Mouse (Mus musculus) cerebellum, adult 8-10 months (tissue): ENCODE data around the gene Thap3.
A peak's percentile ranks its signal among the peaks of the same experiment; 100 is the strongest.

ENCODE experiments used
- DNase-seq: peaks from one replicate; pipeline ENCODE4 v3.0.0; 2022

Gene Thap3

DNA sequence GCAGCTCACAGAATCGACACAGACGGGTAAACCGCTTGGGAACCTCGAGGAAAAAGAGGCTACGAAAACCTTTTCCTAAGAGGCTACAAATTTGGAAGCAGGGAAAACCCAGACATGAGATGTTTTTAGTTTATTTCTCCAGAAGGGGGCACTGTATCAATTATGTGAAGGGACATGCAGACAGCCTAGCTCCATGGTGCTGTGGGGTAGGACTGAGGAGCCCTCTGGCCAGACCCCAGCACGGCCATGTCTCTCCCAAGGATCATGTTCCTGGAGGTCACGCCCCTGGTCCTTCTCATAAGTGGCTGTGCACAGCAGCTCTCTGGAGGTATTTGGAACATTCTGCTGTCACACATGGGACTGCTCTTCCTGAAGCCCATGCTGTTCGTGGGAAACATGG lies 8.1 kb downstream of the Thap3 start:
- DNase-seq, result no peak

DNA sequence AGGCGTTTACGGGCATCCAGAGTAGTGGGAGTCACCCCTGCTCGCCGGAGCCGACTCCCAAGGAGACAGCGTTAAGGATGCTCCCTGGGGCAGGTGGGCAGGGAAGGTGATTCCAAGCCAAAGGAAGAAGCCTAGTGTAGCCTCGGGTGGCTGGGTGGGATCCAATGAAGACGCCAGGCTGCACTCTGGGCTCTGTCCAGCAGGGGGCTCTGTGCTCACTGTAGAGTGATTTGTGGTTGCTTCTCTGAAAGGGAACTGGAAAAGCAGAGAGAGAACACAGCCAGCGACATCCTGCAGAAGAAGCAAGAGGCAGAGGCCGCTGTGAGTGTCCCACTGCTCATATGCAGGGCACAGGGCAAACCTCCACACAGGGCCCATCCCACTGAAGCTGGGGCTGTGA lies 11.0 kb downstream of the Thap3 start:
- DNase-seq, result peak; percentile 87

DNA sequence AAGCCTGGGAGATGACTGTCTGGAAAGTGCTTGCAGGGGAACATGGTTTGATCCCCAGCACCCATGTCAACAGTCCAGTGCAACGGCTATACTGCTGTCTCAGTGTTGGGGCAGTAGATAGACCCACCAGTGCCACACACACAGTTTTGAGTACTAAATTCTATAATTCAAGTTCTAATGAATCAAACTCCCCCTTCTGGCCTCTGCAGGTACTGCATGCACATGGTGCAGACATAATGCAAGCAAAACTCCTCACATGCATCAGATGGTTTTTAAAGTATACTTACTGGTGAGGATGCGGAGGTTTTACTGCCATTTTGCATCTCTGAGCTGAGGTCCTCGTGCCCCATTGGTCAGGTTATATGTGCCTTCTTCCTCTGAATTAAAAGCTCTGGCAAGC lies 13.4 kb downstream of the Thap3 start:
- no peak for DNase-seq

DNA sequence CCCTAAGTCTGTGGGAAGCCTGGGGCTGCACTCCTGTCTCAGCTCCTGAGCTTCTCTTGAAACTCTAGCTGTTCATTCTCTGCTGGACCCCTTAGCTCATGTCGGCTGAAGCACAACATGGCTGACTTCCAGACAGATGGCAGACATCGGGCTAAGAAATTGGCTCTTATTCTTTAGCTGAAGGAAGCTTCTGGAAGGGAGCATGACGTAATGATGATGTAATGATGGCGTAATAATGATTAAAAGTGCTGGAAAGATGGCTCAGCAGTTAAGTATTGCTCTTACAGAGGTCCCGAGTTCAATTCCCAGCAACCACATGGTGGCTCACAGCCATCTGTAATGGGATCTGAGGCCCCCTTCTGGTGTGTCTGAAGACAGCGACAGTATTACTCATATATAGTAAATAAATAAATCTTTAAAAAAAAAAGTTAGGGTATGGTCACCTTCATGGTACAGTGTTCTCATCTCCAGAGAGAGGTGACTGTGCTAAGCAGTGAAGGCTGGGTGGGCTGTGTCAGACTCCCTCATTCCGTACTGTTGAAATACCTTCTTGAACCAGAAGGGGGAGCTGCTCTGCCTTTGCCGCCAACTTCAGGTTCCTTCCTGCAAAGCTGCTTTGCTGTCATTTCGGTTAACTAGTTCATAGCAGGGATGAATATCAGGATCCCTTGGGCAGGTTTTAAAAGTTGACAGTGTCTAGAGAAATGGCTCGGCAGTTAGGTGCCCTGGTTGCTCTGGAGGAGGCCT lies 16.4 kb downstream of the Thap3 start:
- no peak for DNase-seq

DNA sequence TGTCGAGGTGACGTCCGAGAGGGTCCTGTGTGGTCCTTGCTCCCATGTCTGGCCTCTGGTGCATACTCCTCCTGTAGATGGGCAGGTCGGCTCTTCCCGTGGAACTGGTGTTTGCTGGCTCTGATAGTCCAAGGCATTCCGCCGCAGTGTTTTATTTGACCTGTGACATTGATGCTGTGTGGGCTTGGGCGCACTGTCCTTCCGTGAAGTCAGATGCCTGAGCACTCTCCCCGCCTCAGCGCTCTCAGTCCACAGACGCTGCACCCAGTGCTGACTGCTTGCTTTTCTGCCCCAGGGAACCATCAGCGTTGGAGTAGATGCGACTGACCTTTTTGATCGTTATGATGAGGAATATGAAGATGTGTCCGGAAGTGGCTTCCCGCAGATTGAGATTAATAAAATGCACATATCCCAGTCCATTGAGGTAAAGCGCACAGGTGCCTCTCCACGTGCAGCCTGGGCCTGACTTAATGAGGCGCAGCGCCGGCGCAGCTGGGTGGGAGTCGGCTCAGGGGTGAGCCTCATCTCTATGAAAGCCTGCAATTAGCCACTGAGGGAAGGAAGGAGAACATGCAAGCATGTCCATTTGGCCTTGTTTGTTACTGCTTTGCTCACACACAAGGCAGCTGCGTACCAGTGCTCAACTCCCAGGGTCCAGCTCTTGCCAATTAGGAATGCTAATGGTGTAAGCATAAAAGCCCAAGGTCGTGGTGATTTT lies 20.4 kb downstream of the Thap3 start:
- no peak for DNase-seq

DNA sequence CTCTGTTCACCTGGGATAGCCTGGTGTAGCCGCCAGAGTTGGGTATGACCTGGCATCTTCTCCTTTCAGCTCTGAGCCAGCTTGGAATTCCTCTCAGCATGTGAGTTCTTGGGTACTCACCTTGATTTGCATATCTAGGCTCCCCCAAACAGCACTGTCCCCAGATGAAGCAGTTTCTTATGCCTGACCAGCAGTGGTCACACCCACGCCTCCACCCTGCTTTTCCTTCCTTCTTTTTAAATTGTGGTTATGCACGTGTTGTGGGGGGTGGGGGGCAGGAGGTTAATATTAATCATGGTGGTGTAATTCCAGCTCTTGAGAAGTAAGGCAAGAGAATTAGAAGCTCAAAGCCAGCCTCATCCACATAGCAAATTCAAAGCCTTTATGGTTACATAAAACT lies 26.0 kb downstream of the Thap3 start:
- DNase-seq, result no peak

DNA sequence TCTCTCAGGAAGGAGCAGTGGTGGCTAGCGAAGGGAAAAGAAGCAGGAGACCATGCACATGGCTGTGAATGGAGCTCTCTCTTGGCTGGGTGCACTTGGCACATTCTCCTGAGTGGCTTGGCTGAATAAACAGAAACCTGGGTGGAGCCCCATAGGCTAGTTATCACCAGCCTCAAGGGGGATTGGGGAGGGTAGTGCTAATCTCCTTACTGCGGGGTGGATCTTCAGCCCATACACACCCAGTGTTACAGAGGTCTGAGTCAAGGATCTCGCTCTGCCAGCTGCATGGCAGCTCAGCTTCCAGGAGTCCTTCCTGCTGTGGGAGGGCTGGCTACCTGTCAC lies 28.3 kb downstream of the Thap3 start:
- DNase-seq, result no peak

DNA sequence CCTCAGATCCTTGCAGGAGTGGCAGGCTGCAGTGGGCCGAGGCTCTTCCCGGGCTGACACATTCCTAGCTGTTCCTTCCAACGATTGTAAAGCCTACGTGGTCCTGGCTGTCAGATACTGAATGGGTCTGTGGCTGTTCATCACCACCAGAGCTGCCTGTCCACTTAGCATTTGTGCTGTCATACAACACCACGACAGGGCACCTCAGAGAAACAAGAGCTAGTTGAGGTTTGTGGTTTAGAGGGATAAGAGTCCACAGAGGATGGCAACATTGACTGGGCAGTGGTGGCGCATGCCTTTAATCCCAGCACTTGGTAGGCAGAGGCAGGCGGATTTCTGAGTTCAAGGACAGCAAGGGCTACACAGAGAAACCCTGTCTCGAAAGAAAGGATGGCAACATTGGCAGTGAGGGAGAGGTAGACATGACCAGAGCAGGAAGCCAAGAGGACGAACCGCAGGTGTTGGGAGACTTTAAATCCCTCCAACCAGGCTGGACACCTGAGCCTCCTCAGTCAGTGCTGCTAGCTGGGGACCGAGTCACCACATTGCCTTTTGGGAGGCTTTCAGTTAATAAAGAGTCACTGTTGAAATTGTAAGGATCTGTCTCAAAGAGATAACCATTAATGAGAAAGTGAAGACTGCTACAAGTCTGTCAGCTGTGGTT lies 28.8 kb downstream of the Thap3 start:
- no peak for DNase-seq

DNA sequence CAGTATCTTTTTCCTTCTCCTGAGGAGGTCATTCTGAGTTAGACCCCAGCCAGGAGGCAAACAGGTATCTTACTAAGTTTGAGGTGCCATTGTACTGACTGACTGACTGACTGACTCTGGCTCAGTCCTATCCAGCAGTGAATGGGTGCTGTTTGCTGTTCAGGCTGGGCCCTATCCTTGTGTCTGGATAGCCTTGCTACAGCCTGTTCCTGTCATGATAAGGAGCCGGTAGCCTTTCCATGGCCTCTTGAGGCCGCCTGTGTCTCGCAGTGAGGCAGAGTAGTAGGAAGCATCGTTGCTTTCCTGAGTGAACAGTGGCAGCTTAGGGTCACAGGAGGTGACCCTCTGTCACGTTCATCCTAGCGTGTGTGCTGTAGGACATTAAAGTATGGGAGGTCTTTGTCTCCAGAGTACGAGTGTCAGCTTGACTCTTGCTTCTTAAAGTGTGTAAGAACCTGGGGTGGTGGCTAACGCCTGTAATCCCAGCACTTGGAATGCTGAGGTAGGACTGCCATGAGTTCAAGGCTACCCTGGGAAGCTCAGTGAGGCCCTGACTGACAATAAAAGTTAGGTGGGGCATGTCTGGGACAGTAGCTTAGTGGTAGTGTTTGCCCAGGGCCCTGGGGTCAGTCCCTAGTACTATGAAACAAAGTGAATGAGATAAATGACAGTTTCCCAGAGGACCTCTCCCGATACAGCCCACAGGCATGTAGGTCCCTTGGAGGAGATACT lies 31.0 kb downstream of the Thap3 start:
- no peak for DNase-seq

DNA sequence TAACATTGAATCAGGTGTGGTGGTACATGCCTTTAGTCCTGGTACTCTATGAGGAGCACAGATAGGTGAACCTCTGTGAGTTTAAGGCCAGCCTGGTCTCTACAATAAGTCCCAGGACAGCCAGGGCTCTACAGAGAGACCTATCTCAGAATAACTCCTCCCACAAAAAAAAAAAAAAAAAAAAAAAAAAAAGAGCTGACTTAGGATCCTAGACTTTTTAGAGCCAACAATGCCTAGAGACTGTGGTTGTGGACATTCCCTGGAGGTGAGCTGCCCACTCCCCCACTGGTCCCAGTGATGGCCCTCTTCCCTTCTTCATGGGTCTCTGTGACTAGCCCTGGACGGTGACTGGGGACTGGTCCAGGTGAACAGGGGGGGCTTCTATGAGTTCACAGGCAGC lies 33.0 kb downstream of the Thap3 start:
- DNase-seq, result no peak

DNA sequence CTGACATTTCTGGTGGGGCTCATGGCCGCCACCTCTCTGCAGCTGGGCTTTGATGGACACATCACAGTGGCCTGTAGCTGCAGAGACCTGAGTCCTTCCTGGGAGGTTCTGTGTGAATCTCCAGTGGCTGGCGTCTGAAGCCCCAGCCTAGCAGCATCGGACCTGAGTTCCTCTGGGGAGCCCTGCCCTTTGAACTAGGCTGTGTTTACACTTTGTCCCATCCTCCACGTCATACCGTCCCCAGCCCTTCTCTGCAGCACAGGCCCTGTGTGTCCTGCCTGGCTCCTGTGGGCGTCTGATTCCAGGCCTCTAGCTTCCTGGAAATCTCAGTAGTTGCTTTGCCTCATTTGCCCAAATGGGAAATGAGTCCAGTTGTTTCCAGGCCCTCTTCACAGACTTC lies 35.6 kb downstream of the Thap3 start:
- no peak for DNase-seq

DNA sequence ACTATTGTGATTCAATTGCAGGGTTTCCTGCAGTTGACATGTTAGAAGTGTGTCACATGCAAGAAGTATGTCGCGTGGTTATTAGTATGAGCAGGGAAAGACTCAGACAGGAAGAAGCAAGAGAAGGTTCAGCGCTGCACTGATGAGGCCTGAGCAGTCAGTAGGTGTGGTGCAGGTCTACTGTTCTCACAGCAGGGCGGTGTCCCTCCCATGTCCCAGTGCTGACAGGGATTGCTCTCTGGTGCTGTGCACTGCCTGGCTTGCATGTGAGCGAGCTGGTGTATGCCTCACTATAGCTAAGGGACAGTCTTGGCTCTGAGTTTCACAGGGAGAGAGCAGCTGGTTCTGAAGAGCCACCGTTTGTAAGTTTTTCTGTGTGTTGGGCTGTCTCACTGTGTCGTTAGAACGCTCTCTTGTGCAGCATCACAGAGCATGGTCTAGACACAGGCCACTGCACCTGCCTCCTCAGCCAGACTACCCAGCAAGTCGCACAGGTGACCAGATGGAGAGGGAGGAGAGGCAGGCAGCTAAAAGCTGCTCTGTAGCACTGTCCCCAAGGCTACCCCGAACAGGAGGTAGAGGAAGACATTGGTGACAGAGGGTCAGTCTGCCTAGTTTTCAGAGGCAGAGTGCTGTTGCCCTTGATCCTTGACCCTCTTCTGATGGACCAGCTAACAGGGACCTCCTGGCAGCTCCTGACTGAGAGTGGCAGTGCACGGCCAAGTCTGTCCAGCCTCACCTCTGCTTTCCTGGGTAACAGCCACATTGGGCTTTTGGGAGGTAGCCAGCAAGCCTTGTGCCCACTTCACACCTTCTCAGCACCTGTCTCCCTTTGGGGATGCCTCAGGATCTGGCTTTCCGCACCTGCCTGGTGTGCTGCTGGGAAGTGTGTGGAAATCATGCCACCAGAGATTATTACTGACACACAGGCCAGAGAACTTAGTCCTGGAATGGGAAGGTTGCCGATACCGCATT lies 40.0 kb downstream of the Thap3 start:
- peak; percentile 36 for DNase-seq

DNA sequence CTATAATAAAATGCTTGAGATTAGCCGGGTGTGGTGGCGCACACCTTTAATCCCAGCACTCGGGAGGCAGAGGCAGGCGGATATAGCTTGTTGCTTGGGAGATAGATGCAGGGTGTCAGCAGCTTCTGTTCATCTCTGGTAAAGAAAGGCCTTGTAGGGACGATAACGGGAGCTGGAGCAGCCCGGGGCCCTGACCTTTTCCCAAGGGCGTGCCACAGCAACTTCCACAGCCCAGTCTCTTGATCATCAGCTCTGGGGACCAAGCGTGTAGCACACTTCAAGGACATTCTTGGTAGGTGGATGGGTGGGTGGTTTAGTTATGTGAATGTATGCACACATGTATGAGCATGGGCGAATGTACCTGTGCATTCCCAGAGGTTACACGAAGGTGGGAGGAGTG lies 42.6 kb downstream of the Thap3 start:
- DNase-seq, result no peak

DNA sequence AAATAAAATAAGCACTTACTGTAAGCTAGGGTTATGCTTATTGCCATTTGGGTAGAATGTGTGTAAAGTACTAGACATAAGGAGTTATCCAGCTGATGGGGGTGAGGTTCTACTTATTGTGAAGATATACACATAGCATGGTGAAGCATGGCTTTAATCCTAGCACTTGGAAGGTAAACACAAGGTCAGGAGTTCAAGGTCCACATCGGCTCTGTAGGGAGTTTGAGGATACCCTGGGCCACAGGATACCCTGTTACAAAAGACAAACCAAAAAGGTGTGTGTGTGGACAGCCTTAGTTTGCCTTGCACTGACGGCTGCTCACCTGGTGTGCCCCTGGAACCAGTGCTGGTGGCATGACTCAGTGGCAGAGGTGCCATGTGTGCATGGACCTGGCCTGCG lies 50.7 kb downstream of the Thap3 start:
- DNase-seq, result no peak

DNA sequence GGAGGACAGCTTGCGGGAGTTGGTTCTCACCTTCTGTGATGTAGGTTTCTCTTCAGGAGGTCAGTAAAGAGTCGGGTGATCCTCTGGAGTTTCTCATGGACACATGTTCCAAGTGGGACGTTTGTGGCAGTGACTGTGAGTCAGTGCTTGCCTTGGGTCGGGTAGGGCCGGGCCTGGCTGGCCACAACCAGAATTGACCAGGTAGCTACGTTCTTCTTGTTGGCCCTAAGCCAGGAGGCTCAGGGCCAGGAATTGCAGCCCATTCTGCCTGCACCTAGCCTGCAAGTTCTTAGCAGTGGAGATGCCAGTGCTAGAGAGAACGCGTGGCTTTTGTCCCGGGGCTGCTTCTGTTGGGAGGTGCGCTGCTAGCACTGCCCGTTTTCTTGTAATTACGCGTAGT lies 51.4 kb downstream of the Thap3 start:
- DNase-seq, result no peak

DNA sequence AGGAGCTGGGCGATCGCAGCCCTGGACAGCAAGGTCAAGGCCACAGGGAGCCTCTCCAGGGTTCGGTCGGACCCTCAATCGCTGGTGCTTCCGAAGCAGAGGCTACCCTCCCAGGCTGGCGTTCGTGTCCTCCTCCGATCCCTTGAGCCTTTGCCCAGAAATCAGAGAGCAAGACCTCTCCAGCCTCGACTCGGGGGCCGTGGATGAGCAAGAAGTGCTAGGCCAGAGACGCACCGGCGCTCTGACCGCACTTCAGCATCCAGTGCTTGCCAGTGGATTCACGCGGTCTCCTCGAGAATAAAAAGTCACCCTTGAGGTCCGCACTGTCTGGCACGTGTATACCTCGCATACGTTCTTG lies 54.6 kb downstream of the Thap3 start:
- DNase-seq, result peak; percentile 20

DNA sequence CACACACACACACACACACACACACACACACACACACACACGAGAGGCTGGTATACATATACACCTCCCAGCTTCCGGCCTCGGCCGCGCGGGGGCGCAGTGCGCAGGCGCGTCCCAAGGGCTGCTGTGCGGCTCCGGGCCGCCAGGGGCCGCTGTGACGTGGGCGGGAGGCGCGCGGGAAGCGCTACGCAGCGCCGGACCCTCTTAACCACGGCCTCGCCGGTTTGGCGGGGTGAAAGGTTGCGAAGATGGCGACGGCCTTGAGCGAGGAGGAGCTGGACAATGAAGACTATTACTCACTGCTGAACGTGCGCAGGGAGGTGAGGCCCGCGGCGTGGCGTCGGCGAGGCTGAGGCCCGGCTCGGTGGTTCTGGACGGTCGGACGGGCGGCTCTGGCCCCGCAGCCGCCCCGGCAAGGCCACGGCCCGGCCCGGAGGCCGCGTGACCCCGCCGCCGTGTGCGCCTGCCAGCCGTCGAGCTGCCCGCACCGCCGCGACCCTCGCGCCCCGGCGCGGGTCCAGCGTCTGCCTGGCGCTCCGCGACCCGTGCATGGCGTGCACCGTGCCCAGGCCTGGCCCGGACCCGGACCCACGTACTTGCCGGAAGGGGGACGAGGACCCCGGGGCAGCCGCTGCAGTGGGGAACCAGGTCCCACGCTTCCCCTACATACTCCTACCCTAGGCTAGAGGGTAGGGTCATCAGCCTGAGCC lies 55.1 kb downstream of the Thap3 start, which contains the start of gene Dnajc11:
Dnajc11 (plus strand) TSS at position 187 of the 710 bp plus-strand sequence.
- peak; percentile 95 for DNase-seq
